Mouse (Mus musculus) heart, adult 2 months (tissue): ENCODE results near the gene Chd3.

Source experiments
- CTCF ChIP-seq: fragments of 200-600 bp; IDR thresholded peaks from 2 replicates; pipeline ENCODE4 v1.8.1; 2022; ENCODE audit warnings: antibody characterized with exemption, mild to moderate bottlenecking, moderate library complexity
- POLR2A ChIP-seq: fragments of 200-500 bp; IDR thresholded peaks from 2 replicates; pipeline ENCODE4 v1.6.1; 2011; ENCODE audit warnings: mild to moderate bottlenecking, low read depth, low read length, control low read depth; ENCODE audit not compliant: insufficient read depth

- no peak for TF ChIP-seq CTCF
- no peak for TF ChIP-seq POLR2A
These were observed 52.8 kb downstream of the Chd3 start for GRCm38 (mm10) chr11:69316361-69316760.
